Mouse (Mus musculus): ENCODE results near the gene Fam120a.

- no peak for TF ChIP-seq CTCF (IDR thresholded peaks at IDR 0.05; ENCODE audit: control insufficient read depth, insufficient read depth, insufficient read length)
- TF ChIP-seq MAX (IDR thresholded peaks at IDR 0.05) = no peak
Measured at GRCm38 (mm10) chr13:48973231-48973630, 5.4 kb upstream of the Fam120a start.

Measured in C2C12 (cell line).